Mouse (Mus musculus) kidney, postnatal 25 days (tissue): ENCODE measurements at regions not wholly inside any gene's neighbourhood (a gene's known extent, or its start where the extent isn't known, plus 50 kb on each side); places are given as distances from the start of the nearest gene placed in this dataset.

Experiments
- DNase-seq, 2 experiments: peaks; one replicate each; pipeline ENCODE4 v3.0.0; 2021; ENCODE audit warnings: mixed read lengths in 2 of 2

- no peak for DNase-seq
Measured at GRCm38 (mm10) chr17:4726331-4726741, 267.8 kb upstream of the Arid1b start.

GRCm38 (mm10) chr17:4734412-4734881, 259.7 kb upstream of the Arid1b start:
- peak; percentile 26 to 43 for DNase-seq

- DNase-seq: peak in 1 of 2 experiments; percentile 39
Measured at GRCm38 (mm10) chr17:4735185-4735584, 258.9 kb upstream of the Arid1b start.

- DNase-seq: no peak
Measured at GRCm38 (mm10) chr17:4736689-4737088, 257.4 kb upstream of the Arid1b start.

GRCm38 (mm10) chr17:4738717-4739485, 255.2 kb upstream of the Arid1b start:
- no peak for DNase-seq

- DNase-seq: no peak
Measured at GRCm38 (mm10) chr17:4740784-4741183, 253.3 kb upstream of the Arid1b start.

GRCm38 (mm10) chr17:4742314-4742713, 251.8 kb upstream of the Arid1b start:
- DNase-seq: no peak

- no peak for DNase-seq
Measured at GRCm38 (mm10) chr17:4762956-4763355, 231.2 kb upstream of the Arid1b start.

GRCm38 (mm10) chr17:4765723-4766122, 228.4 kb upstream of the Arid1b start:
- no peak for DNase-seq

GRCm38 (mm10) chr17:4767947-4768522, 226.1 kb upstream of the Arid1b start:
- DNase-seq: no peak

GRCm38 (mm10) chr17:4769284-4769683, 224.8 kb upstream of the Arid1b start:
- no peak for DNase-seq

GRCm38 (mm10) chr17:4770052-4770451, 224.1 kb upstream of the Arid1b start:
- no peak for DNase-seq

- DNase-seq: peak; percentile 70 to 77
Measured at GRCm38 (mm10) chr17:4778161-4778560, 216.0 kb upstream of the Arid1b start.

- no peak for DNase-seq
Measured at GRCm38 (mm10) chr17:4779017-4779416, 215.1 kb upstream of the Arid1b start.

GRCm38 (mm10) chr17:4781586-4781985, 212.5 kb upstream of the Arid1b start:
- DNase-seq: no peak

GRCm38 (mm10) chr17:4784296-4784695, 209.8 kb upstream of the Arid1b start:
- DNase-seq: peak; percentile 14 to 47

- no peak for DNase-seq
Measured at GRCm38 (mm10) chr17:4785281-4785839, 208.8 kb upstream of the Arid1b start.

- no peak for DNase-seq
Measured at GRCm38 (mm10) chr17:4786524-4786923, 207.6 kb upstream of the Arid1b start.

GRCm38 (mm10) chr17:4791873-4792272, 202.3 kb upstream of the Arid1b start:
- DNase-seq: no peak

GRCm38 (mm10) chr17:4796241-4796640, 197.9 kb upstream of the Arid1b start:
- peak in 1 of 2 experiments; percentile 33 for DNase-seq

GRCm38 (mm10) chr17:4804013-4804412, 190.1 kb upstream of the Arid1b start:
- DNase-seq: no peak

GRCm38 (mm10) chr17:4806051-4806450, 188.1 kb upstream of the Arid1b start:
- DNase-seq: peak; percentile 59 to 65

- no peak for DNase-seq
Measured at GRCm38 (mm10) chr17:4808926-4809325, 185.2 kb upstream of the Arid1b start.

GRCm38 (mm10) chr17:4813232-4813631, 180.9 kb upstream of the Arid1b start:
- no peak for DNase-seq
